Mouse (Mus musculus) heart, postnatal 4 days (tissue): Measurements from ENCODE around the gene Zdhhc19. TPM values are rescaled to one million over a fixed set of nuclear protein-coding genes. Genes with fewer than 3 reads are reported as not detected.

Experiments used
- DNase-seq: peaks from one replicate; pipeline ENCODE4 v3.0.0; 2021
- total RNA-seq, 2 experiments: library from RNA; stranded (reverse); gene quantifications; 2 replicates each; pipeline ENCODE4 v1.2.3; 2021

The Zdhhc19 gene
- total RNA-seq = under 1 TPM in 1 of 2 experiments, not detected in 1; 0.24 TPM

GRCm38 (mm10) chr16:32495965-32496364, at the start of gene Zdhhc19:
TSS of gene Zdhhc19 (plus strand) at chr16:32496265.
- DNase-seq = no peak

- DNase-seq = no peak
Measured at GRCm38 (mm10) chr16:32446563-32447138, 49.4 kb upstream of the Zdhhc19 start.

GRCm38 (mm10) chr16:32449665-32450064, 46.4 kb upstream of the Zdhhc19 start:
- DNase-seq = no peak

DNA sequence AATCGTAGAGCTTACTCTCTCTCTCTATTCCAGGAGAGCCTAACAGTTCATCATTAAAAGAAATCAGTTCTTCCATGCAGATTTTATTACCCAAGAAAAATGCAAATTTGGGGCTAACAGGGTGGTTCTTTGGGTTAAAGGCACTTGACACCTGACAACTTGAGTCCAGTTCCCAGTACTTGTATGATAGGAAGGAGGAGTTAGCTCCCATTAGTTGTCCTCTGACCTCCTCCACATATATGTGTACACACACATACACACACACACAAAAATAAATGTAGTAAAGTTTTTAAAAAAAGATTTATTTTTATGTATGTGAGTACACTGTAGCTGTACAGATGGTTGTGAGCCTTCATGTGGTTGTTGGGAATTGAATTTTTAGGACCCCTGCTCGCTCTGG, 45.9 kb upstream of the Zdhhc19 start:
- DNase-seq = no peak

DNA sequence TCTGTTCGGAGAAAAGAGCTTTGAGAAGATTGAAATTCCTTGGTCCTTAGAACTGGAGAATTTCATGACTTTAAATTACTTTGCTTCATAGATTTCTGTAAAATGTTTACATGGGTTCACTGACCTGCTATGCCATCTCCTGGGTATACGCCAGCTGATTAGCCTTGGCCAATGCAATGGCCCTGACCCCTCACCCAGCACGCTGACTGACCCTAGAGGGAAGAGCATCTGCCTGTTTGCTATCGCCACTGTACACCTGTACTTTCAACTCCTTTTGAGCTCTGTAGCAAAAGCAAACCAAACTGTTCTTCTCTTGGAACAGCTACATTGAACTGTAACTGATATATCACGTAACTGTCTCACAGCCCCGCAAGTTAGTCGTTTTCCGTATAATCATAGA, 43.0 kb upstream of the Zdhhc19 start:
- DNase-seq = no peak

GRCm38 (mm10) chr16:32454646-32455045, 41.4 kb upstream of the Zdhhc19 start:
- DNase-seq = no peak

DNA sequence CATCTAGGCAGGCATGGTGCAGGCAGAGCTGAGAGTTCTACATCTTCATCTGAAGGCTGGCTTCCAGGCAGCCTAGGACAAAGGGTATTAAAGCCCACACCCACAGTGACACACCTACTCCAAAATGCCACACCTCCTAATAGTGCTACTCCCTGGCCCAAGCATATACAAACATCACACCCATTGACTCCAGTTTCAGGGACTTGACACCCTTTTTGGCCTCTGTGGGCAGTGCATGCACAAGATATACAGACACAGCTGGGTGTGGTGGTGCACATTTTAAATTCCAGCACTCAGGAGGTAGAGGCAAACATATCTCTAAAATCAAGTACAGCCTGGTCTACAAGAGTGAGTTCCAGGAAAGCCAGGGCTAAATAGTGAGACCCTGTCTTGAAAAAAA, 40.0 kb upstream of the Zdhhc19 start:
- DNase-seq = no peak

- no peak for DNase-seq
Measured at GRCm38 (mm10) chr16:32456761-32457160, 39.3 kb upstream of the Zdhhc19 start.

DNA sequence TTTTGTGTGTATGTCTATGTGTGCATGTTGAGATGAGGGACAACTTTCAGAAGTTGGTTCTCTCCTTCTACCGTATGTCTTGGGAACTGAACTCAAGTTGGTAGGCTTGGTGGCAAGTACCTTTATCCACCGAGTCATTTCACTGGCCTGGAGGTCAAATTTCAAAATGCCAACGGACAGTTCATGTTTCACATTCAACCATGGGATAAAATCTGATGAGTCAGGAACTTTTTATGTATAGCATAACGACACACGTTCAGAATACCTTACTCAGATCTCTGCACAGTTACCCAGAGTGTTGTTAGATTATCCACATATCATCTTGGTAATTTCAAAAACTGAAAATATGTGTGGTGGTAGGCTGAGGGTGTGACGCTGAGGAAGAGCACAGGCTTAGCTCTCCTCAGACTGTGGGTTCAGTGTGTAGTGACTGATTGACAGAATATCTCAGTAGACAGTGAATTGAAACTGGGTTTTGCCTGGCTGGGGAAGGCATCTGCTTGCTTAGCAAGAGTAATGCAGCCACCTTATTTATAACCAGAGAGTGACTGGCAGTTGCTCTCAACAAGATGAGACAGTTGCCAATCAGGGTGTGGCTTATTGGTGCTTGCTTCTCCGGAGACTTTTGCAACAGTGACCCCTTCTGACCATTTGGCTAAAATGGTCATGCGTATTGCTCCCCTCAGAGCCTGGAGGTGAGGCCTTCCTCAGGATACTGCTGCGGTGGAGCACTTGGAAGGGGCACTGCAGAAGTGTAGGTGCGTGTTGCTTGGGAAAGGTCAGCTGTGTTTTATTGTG, 38.3 kb upstream of the Zdhhc19 start:
- peak; percentile 81 for DNase-seq

- DNase-seq = no peak
Measured at GRCm38 (mm10) chr16:32460518-32460917, 35.5 kb upstream of the Zdhhc19 start.

GRCm38 (mm10) chr16:32461713-32462112, 34.4 kb upstream of the Zdhhc19 start:
- DNase-seq = no peak

GRCm38 (mm10) chr16:32462950-32463349, 33.1 kb upstream of the Zdhhc19 start:
- DNase-seq = no peak

DNA sequence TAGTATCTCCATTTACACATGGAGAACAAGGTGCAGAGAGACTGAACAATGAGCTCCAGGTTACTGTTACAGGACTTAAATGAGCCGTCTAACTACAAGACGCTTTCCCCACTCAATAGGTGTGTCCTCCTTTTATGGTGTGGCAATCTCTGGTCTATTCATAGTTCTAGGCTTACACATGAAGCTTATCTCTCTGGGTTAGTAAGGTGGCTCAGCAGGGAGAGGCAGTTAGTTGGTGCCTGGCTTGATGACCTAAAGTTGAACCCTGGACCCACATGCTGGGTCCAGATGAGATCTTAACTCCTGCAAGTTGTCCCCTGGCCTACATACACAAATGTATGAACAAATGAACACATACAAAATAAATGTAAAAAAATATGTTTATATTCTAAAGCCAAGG, 32.6 kb upstream of the Zdhhc19 start:
- no peak for DNase-seq

DNA sequence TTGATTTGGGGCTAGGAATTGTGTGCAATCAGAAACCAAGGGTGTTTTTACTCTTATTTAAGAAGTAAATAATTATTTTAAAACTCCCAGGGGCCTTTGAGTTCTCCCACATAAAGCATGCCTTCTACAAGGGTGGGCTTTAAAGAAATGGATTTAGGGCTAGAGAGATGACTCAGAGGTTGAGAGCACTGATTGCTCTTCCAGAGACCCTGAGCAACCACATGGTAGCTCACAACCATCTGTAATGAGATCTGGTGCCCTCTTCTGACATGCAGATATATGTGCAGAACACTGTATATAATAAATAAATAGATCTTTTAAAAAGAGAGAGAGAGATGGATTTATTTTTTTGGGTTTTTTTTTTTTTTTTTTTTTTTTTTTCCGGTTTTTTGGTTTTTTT, 31.2 kb upstream of the Zdhhc19 start:
- no peak for DNase-seq

DNA sequence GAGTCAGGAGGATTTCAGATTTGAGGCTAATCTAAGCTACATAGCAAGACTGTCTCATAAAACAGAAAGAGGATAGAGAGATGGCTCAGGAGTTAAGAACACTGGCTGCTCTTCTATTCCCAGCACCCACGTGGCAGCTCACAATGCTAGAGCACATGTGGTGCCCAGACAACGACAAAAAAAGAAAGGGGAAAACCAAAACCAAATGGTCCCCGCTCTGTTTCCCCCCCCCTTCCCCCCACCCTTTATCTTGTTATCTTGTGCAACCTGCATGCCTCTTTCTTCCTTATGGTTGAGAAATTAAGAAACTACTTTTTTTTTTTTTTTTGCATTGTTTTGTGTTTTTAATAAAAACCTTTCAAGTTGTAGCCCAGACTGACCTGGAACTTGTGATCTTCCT, 27.6 kb upstream of the Zdhhc19 start:
- DNase-seq = no peak

- no peak for DNase-seq
Measured at GRCm38 (mm10) chr16:32469404-32470105, 26.5 kb upstream of the Zdhhc19 start.

GRCm38 (mm10) chr16:32472276-32473015, 23.6 kb upstream of the Zdhhc19 start:
- no peak for DNase-seq

GRCm38 (mm10) chr16:32477315-32477714, 18.8 kb upstream of the Zdhhc19 start:
- DNase-seq = peak; percentile 44

DNA sequence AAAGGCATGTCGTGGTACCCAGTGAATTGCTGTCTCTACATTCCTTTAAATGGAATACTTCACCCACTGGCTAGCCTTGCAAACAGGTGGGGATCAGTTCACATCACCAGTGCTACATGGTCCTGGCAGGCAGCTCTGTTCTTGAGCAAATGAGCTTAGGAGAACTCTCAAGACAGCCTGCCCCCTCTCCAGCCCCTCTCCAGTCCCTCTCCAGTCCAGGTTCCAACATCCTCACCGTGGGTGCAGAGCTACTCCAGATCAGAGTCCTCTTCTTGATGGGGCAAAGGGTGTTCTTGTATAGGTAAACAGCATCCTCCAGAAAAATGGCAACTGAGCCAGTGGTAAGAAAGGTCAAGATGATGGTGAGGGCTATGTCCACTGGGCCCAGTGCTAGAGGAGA, 16.6 kb upstream of the Zdhhc19 start:
- DNase-seq = no peak

GRCm38 (mm10) chr16:32484431-32484871, 11.6 kb upstream of the Zdhhc19 start:
- DNase-seq = no peak

- no peak for DNase-seq
Measured at GRCm38 (mm10) chr16:32485209-32485608, 10.9 kb upstream of the Zdhhc19 start.

- no peak for DNase-seq
Measured at GRCm38 (mm10) chr16:32486046-32486445, 10.0 kb upstream of the Zdhhc19 start.
